Mouse (Mus musculus) 3T3-L1 (cell line): Measurements from ENCODE around the gene Cep128.

Experiments used
- DNase-seq: peaks from one replicate; pipeline ENCODE4 v3.0.0-alpha.2; 2015; ENCODE audit warnings: low read depth, low spot score

Gene Cep128

GRCm38 (mm10) chr12:91183304-91183855 lies 200.8 kb downstream of the Cep128 start:
- no peak for DNase-seq

GRCm38 (mm10) chr12:91176808-91177526 lies 207.2 kb downstream of the Cep128 start:
- DNase-seq, result no peak

- no peak for DNase-seq
These were observed 212.6 kb downstream of the Cep128 start for GRCm38 (mm10) chr12:91171613-91172012.

- DNase-seq, result no peak
These were observed 223.0 kb downstream of the Cep128 start for GRCm38 (mm10) chr12:91161015-91161730.

- no peak for DNase-seq
These were observed 225.7 kb downstream of the Cep128 start for GRCm38 (mm10) chr12:91158481-91158880.

GRCm38 (mm10) chr12:91154052-91154451 lies 230.2 kb downstream of the Cep128 start:
- DNase-seq, result no peak

- no peak for DNase-seq
These were observed 235.1 kb downstream of the Cep128 start for GRCm38 (mm10) chr12:91149152-91149551.

DNA sequence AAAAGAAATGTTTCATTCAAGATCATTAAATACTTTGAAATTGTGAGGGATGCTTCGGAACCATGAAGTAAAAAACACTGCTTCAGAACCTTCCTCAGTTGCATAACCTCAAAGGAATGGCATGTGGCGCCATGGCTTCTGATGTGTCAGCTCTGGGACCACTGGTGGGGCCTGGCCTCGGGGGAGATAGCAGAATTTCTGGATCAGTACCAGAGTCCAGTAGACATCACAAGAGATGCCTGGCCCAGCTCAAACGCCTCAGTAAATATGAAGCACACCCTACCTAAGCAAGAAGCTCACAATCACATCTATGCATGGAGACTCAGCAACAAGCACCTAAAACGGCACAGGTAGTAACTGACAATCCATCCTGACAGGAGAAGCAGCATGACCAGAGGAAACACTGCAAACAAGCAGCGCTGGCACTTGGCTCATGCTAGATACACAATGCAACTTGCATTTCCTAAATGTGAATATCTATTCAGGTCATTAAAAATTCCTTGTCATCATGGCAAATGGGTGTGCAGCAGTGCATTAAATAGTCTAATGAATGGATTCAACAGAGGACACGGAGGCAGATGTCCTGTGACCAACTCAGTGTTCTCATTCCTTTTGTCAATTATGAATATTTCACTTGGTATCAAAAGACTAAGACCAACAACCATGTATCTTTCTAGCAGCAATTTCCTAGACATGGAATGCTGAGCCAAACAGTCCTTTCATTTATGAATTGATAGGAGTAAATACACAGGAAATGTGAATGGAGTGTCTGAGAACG lies 249.3 kb downstream of the Cep128 start:
- DNase-seq, result no peak

DNA sequence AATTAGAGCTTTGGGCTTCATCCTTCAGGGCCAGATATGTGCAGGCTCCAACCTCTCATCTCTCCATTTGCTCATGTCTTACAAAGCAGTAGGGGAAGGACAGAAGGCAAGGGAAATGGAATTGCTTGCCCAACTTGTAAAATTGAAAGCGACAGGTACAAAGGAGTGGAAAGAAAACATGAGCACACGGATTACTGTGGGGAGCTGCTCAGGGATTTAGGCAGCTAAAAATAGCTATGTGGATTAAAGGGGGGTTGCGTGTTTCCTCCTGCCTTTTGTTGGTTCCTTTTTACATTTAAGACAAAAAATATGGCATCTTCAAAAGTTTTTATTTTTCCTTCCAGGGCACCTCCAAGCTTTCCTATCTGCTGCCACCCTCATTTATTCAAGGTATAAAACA lies 269.2 kb downstream of the Cep128 start:
- no peak for DNase-seq

- DNase-seq, result no peak
These were observed 280.9 kb downstream of the Cep128 start for GRCm38 (mm10) chr12:91103316-91103715.

DNA sequence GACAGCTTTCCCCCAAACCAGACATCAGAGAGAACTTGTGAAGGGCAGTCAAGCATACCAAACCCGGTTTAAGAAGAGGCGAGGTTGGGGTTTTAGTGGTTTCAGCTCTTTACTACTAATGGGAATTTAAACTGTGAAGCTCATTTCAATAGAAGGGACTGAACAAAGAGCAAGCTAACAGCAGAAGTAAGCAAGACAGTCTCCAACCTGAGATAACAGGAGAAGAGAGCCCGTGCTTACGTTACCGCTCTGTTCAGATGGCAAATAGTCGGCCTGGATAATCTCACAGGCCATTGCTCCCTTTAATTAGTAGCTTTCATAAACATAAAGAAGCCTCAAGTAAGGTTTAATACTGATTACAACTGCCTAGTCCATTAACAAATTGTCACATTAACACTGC lies 286.3 kb downstream of the Cep128 start:
- DNase-seq, result no peak

DNA sequence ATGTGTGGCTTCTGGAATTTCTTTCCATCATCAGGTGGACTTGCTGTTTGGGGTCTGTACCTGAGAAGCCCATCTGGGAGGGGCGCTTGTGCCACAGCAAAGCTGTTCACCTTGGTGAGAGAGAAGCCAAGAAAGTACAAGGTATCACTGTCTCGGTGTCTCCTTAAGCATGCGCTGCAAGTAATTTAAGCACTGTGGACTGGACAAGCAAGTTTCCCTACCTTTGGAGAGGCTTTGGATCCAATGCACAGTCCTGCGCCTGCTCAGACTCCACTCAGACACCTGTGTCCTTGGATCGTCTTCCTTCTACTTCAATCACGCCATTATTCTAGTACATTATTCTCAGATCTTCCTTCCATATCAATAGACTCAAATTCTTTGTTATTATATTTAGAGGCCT lies 288.0 kb downstream of the Cep128 start:
- DNase-seq, result no peak

DNA sequence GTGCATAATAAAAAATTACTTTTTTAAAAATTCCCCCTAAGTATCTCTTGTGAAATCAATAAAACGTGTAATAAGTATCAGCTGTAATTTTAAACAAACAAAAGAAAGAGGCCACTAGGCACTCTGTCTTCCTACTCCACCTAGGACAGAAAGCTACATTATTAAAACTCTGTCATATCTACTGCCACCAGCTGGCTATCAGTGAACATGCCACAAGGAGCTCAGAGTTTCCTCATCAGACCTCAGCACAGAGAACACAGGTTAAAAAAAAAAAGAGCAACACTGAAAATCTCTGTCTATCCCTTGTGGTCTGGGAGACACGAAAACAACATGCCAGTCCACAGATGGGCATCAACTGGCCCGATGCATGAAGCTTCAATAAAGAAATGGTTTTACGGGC lies 295.9 kb downstream of the Cep128 start:
- DNase-seq, result peak; percentile 8

- no peak for DNase-seq
These were observed 298.2 kb downstream of the Cep128 start for GRCm38 (mm10) chr12:91085967-91086366.

DNA sequence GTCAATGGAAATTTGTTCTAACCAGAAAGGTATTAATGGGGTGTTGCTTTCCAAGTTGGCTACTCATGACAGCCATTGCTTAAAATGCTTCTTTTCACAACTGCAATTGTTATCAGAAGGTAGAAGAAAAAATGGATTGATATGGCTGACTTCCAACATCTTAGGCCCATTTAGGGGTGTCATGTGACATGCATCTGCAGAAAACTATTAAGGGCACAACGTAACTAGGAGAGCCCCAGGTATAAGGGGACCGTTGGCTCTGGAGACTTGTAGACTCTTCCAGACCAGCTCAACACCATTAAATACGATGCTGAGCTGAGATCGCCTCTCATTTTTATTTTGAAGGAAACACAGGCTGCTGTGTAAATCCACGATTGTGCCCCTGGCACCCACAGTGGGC lies 308.6 kb downstream of the Cep128 start:
- no peak for DNase-seq

DNA sequence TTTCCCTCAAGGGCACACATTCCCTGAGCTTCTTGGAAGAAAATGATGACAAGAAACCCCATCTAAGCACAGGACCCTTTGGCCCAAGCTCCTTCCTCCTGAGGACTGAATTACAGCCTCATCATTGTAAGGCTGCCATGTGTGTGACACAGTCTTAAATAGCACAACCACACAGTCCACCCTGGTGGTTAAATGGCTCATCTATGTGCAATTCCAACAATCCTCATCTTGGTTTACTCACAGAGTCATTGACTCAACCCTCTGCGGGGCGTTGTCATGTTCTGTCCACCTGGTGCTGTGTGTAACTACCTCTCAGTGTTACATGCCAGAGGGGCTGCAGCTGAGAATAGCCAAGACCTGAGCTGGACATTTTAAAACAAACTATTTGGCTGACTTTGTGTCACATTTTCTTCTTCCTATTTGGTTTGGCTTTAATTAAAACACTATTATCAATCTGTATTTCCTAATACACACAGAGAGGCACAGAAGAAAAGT lies 313.6 kb downstream of the Cep128 start:
- DNase-seq, result peak; percentile 64

- DNase-seq, result no peak
These were observed 317.1 kb downstream of the Cep128 start for GRCm38 (mm10) chr12:91067083-91067441.

GRCm38 (mm10) chr12:91066286-91067082 lies 317.7 kb downstream of the Cep128 start:
- DNase-seq, result no peak

DNA sequence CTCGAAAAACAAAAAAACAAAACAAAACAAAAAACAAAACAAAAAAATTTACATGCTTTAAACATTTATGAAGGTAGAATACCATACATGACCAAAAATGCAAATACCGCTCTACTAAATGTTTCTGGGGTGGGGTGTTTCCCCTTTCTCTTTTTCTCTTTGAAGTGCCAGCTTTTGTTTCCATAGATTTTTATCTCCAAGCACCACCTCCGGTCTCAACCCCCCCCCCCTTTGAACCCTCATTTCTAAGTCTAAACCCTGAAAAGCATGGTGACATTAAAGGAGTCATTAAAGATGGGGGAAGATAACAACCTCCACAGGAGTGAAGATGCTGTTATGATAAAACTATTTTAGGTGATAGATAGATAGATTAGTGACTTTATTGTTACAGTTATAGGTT lies 318.8 kb downstream of the Cep128 start:
- DNase-seq, result no peak

DNA sequence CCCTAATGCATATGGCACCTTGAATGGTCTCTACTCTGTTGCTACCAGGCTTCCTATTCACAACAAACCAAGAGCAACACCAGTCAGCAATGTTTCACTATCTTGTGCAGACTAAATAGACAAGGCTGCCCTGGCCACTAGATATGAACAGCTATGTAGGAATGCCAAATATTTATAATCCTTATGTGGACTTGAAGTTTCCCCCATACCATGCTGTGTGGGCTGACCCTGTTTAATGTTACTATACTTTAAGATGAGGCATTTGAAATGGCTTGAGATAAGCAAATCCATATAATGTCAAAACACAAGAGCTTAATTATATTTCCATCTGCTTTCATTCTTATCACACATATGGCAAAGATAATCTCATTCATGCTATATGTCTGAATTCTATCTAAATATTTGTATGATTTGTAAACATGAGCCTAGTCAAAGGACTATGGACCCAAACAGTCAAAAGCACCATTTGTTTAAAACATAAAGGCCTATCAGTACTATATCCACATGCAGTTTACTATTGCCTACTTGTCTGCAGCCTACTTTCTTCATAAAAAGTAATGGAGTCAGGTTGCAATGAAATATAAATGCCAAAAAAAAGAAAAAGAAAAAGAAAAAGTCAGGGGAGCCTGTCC lies 319.7 kb downstream of the Cep128 start:
- no peak for DNase-seq
